In the genomic region with DNA sequence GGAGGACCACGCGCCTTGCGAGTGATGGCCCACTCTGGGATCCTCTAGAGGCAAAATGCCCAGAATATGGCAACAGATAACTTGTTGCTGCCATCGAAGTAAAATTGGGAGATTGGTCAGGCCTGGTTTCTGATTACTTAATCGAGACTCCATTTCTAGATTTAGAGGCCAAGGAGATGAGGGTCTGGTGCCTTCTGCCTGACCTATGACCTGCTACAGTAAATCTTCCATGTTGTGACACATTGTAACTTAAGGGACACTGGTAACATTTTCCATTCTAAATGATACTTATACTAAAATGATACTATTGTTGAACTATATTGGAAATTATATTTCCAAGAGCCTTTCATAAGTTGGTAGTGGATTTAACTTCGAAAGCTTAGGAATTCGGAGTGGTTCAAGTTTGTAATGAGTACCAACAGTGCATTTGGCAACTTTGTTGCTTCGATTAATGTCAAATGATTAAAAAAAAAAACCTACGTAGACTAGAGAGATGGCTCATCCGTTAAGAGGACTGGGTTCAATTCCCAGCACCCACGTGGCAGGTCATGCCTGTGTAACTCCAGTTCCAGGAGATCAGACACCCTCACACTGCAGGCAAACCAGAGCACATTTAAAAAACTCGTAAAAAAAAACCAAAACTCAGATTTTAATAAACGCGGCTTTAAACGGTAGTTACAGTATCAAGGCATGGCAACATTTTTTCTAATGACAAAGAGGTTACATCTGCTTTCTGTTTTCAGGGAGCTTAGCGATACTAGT, we compare ENCODE assay signal across 8 mouse cellular contexts. TPM values are rescaled to one million over a fixed set of nuclear protein-coding genes. Genes with fewer than 3 reads are reported as not detected.
DNase-seq lines count a peak whose midpoint lies in the region; ATAC-seq and TF ChIP-seq lines count a peak whose summit lies in the region.

No protein-coding gene starts in this region.

- TF ChIP-seq CTCF in G1E (IDR thresholded peaks at IDR 0.05; ENCODE audit: low read depth, low read length) = no peak
- TF ChIP-seq CTCF in liver, postnatal 0 days (IDR thresholded peaks at IDR 0.05; ENCODE audit: low read depth) = no peak

- WGBS in heart, embryonic 16.5 days = 8% methylated on average over 16 of the region's 16 CpGs
- 11% methylated on average over 16 of the region's 16 CpGs for WGBS in forebrain, embryonic 15.5 days
- 12% methylated on average over 16 of the region's 16 CpGs for WGBS in liver, postnatal 0 days (ENCODE audit: insufficient replicate concordance)

- no peak for TF ChIP-seq EP300 in liver, postnatal 0 days (IDR thresholded peaks at IDR 0.05; ENCODE audit: low read depth)

- peaks cover 8% of the 10 kb centered on the region for H3K36me3 ChIP-seq in heart, embryonic 16.5 days (ENCODE audit: control insufficient read depth, insufficient read depth)
- peaks cover 16% of the 10 kb centered on the region for H3K36me3 ChIP-seq in G1E (replicated peaks)
- peaks cover 21% of the 10 kb centered on the region for H3K36me3 ChIP-seq in forebrain, embryonic 15.5 days
- peaks cover 18% of the 10 kb centered on the region for H3K36me3 ChIP-seq in liver, postnatal 0 days (replicated peaks; ENCODE audit: insufficient read depth, low read length)

- no peak for ATAC-seq in heart, embryonic 16.5 days (replicated peaks; ENCODE audit: extremely low read depth, insufficient read depth, low FRiP score)
- no peak for ATAC-seq in G1E (ENCODE audit: extremely low read depth, insufficient number of reproducible peaks, low FRiP score, poor library complexity, severe bottlenecking)
- no peak for ATAC-seq in forebrain, embryonic 15.5 days (replicated peaks)
- ATAC-seq in liver, postnatal 0 days = no peak

- DNase-seq in heart, adult 18-20 months = no peak
- no peak for DNase-seq in G1E (ENCODE audit: low spot score)
- DNase-seq in liver, postnatal 0 days = no peak
- no peak for DNase-seq in thymus, postnatal 36 days
- no peak for DNase-seq in layer of hippocampus, adult 9-10 months (ENCODE audit: low spot score)
- no peak for DNase-seq in adrenal gland, adult 8-10 months

- peak overlapping the region; percentile 99 for H3K27ac ChIP-seq in heart, embryonic 16.5 days (ENCODE audit: low read length)
- peak overlapping the region; percentile 99 for H3K27ac ChIP-seq in forebrain, embryonic 15.5 days (replicated peaks)
- H3K27ac ChIP-seq in liver, postnatal 0 days (ENCODE audit: low read depth) = peak overlapping the region; percentile 97

- peak overlapping the region; percentile 94 for H3K4me3 ChIP-seq in heart, embryonic 16.5 days (ENCODE audit: low read length)
- H3K4me3 ChIP-seq in G1E (ENCODE audit: low read depth, low read length) = peak overlapping the region; percentile 81
- H3K4me3 ChIP-seq in forebrain, embryonic 15.5 days = peak overlapping the region; percentile 97
- peak overlapping the region; percentile 95 for H3K4me3 ChIP-seq in liver, postnatal 0 days (ENCODE audit: low read depth, low read length)

- H3K4me2 ChIP-seq in heart, embryonic 16.5 days (ENCODE audit: low read depth, low read length) = peak overlapping the region; percentile 76
- peak overlapping the region; percentile 74 for H3K4me2 ChIP-seq in forebrain, embryonic 15.5 days (replicated peaks)
- peak overlapping the region; percentile 74 for H3K4me2 ChIP-seq in liver, postnatal 0 days (ENCODE audit: low read depth, low read length)

- no peaks in the 10 kb centered on the region for H3K27me3 ChIP-seq in heart, embryonic 16.5 days (ENCODE audit: control insufficient read depth, insufficient read depth, low read length)
- no peaks in the 10 kb centered on the region for H3K27me3 ChIP-seq in G1E (ENCODE audit: insufficient read depth, low read length)
- H3K27me3 ChIP-seq in forebrain, embryonic 15.5 days = no peaks in the 10 kb centered on the region
- H3K27me3 ChIP-seq in liver, postnatal 0 days (ENCODE audit: insufficient read depth, low read length) = no peaks in the 10 kb centered on the region

- H3K4me1 ChIP-seq in heart, embryonic 16.5 days (ENCODE audit: control insufficient read depth, insufficient read depth, low read length) = peaks cover 8% of the 10 kb centered on the region
- peaks cover 3% of the 10 kb centered on the region; the same call in 1 of the 2 replicates for H3K4me1 ChIP-seq in G1E (ENCODE audit: insufficient read depth, low read depth, low read length)
- H3K4me1 ChIP-seq in forebrain, embryonic 15.5 days = peaks cover 31% of the 10 kb centered on the region
- H3K4me1 ChIP-seq in liver, postnatal 0 days (ENCODE audit: insufficient read depth) = peaks cover 5% of the 10 kb centered on the region; the same call in 1 of the 2 replicates

- no peaks in the 10 kb centered on the region for H3K9me3 ChIP-seq in heart, embryonic 16.5 days (replicated peaks; ENCODE audit: control insufficient read depth, low read length)
- no peaks in the 10 kb centered on the region for H3K9me3 ChIP-seq in G1E (replicated peaks)
- H3K9me3 ChIP-seq in forebrain, embryonic 15.5 days = no peaks in the 10 kb centered on the region
- no peaks in the 10 kb centered on the region for H3K9me3 ChIP-seq in liver, postnatal 0 days (ENCODE audit: low read length)

- H3K9ac ChIP-seq in heart, embryonic 16.5 days (ENCODE audit: low read length) = peak overlapping the region; percentile 100
- peak overlapping the region; percentile 100 for H3K9ac ChIP-seq in forebrain, embryonic 15.5 days (replicated peaks)
- peak overlapping the region; percentile 99 for H3K9ac ChIP-seq in liver, postnatal 0 days (replicated peaks)

RNA-seq across cellular contexts. Expression of a gene that starts 1.5 kb away (rescaled TPM):
- 75.3 and 78.0 TPM in 2 replicates for polyA plus RNA-seq in heart, embryonic 16.5 days (2015; fragmentation: Nextera tagmentation; extraction: Ambion mirVana)
- 100 to 1,000 TPM in 1 of 2 experiments, 10 to 100 TPM in 1; 95.5 to 185 TPM for total RNA-seq in heart, adult 18-20 months (2021)
- 355 and 402 TPM in 2 replicates for total RNA-seq in G1E (2014; fragmentation: Nextera tagmentation)
- total RNA-seq in G1E (2017) = 382 and 436 TPM in 2 replicates
- polyA plus RNA-seq in G1E (2012) = 15.5 and 23.3 TPM in 2 replicates
- polyA plus RNA-seq in forebrain, embryonic 15.5 days (2015; fragmentation: Nextera tagmentation; extraction: Ambion mirVana) = 124 and 127 TPM in 2 replicates
- 44.2 and 46.1 TPM in 2 replicates for polyA plus RNA-seq in liver, postnatal 0 days (2015; fragmentation: Nextera tagmentation; extraction: Ambion mirVana)
- 100 to 1,000 TPM; 290 to 412 (median 345) TPM for total RNA-seq in adrenal gland, adult 8-10 months (2022)
